Mouse (Mus musculus) olfactory bulb, adult 2 months (tissue): ENCODE results near the gene Bcar3.

Experiments used
- CTCF ChIP-seq: fragments of 200-500 bp; IDR thresholded peaks from 2 replicates; pipeline ENCODE4 v1.5.1; 2012; ENCODE audit warnings: low read depth, mild to moderate bottlenecking, low read length, moderate library complexity; ENCODE audit not compliant: insufficient read depth
- POLR2A ChIP-seq: fragments of 200-500 bp; IDR thresholded peaks from 2 replicates; pipeline ENCODE4 v1.6.1; 2012; ENCODE audit warnings: mild to moderate bottlenecking, low read depth, low read length, moderate library complexity; ENCODE audit not compliant: insufficient read depth

GRCm38 (mm10) chr3:122516327-122516695, 222.4 kb downstream of the Bcar3 start:
- TF ChIP-seq POLR2A (no peak), CTCF (no peak)
